Mouse (Mus musculus) left cerebral cortex, adult 18-20 months (tissue): Measurements from ENCODE around the gene Zmynd15. TPM values are rescaled to one million over a fixed set of nuclear protein-coding genes. Genes with fewer than 3 reads are reported as not detected.

Source experiments
- DNase-seq, 2 experiments: peaks; one replicate each; pipeline ENCODE4 v3.0.0; 2021 to 2022; ENCODE audit warnings: low spot score in 2 of 2, mixed read lengths in 1 of 2
- microRNA-seq, 2 experiments: library from miRNA; unstranded; fragments of <30 nt; microRNA quantifications; one replicate each; pipeline ENCODE4 v1.2.0; 2021
- total RNA-seq, 2 experiments: library from RNA; stranded (reverse); gene quantifications; 2 replicates each; pipeline ENCODE4 v1.2.3; 2021

Zmynd15 gene
- total RNA-seq, 2 experiments from 2014 or later: 0.23 to 1.4 TPM

GRCm38 (mm10) chr11:70502018-70502417 lies 42.8 kb downstream of the Zmynd15 start:
- no peak for DNase-seq

DNA sequence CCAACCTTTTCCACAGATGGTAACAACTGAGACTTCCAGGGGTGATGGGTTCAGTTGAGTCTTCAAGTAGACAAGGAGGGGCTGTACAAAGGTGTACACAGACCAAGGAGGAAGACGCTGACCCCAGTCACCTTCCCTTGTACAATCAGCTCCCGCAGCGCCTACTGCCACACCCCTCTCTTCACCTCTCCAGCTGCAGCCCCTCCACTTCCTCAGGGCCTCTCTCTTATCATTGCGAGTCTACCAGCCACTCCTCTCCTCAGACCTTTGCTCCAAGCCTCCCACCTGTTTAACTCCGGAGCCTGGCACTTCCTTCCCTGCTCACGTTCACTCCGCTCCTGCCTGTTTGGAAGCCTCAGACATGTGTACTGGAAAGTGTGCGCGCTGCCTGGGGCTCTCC lies 45.7 kb downstream of the Zmynd15 start, which contains the start of gene Tm4sf5:
Tm4sf5 (plus strand) TSS at position 275 of the 400 bp plus-strand sequence.
- no peak for DNase-seq

GRCm38 (mm10) chr11:70506385-70506784 lies 47.2 kb downstream of the Zmynd15 start:
- peak; percentile 35 to 38 for DNase-seq

DNA sequence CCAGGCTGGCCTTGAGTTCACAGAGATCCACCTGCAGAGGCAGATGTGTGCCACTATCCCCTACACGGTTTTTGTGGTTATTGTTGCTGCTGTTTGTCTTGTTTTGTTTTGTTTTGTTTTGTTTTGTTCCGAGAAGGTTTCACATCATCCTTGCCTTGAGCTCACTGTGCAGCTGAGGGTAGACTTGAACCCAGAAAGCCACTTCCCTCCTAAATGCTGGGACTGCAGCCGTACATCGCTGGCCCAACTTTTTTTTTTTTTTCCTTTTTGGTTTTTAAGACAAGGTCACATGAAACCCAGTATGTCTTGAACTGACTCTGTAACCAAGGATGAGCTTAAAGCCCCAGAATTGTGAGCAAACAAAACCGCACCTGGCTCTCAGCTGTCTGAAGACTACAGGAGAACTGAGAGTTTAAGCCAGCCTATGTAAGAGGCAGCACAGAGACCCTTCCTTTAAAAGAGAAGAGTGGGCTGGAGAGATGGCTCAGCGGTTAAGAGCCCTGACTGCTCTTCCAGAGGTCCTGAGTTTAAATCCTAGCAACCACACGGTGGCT lies 47.8 kb downstream of the Zmynd15 start:
- no peak for DNase-seq

GRCm38 (mm10) chr11:70509753-70510564 lies 50.7 kb downstream of the Zmynd15 start:
- DNase-seq: peak; percentile 33 to 46

- DNase-seq: no peak
These were observed 52.0 kb downstream of the Zmynd15 start for GRCm38 (mm10) chr11:70511242-70511641.

- no peak for DNase-seq
These were observed 52.6 kb downstream of the Zmynd15 start for GRCm38 (mm10) chr11:70511825-70512224.

DNA sequence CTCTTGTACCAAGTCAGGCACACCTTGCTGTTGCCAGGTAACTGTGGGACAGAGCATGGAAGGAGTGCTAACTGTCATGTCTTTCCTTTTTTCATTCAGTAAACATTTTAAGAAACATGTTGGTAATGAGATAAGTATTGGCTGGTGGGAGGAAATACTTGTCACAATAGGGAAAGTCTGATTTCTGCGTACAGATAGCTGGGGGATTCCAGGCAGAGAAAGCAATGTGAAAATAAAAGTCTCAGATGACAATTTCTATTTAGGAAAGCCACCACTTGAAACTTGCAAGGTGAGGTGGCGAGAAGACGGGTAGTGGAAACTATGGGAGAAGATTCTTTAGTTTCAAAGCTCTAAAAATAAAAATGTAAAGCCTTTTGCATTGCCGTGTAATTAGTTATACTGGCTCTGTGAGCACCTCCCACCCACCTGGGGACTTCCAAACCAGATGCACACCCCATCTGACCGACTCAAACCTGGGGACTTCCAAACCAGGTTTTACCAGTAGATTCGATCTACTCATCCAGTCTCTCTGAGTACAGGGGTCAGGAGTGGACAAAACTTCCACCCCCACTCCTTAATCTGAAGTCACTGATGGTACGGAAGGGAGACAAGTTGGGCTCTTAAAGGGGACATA lies 53.6 kb downstream of the Zmynd15 start:
- no peak for DNase-seq

- no peak for DNase-seq
These were observed 54.3 kb downstream of the Zmynd15 start for GRCm38 (mm10) chr11:70513520-70513919.

DNA sequence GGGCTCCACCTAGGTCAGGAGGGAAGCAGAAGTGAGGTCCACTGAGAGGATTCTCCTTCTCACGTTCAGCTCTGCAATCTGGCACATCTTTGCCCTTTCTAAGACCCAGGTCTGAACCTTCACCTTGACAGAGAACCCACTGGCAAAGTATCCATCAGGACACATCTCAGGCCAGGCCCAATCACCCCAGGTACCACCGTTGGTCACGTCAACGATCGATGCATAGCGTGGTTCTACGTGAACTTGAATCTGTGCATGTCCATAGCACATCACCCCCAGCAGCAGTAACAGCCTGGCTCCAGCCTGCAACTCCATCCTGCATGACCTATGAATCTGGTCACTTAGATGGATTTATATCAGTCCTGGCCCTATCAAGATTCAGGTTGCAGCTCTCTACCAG lies 55.1 kb downstream of the Zmynd15 start, which contains the start of gene Vmo1:
Vmo1 (minus strand) TSS at position 329 of the 400 bp plus-strand sequence.
- no peak for DNase-seq

Small RNA genes within 50 kb of the gene (microRNA-seq; reads per million reads assigned to microRNA genes)
- 2.1 to 4.7 reads per million in 2 experiments for gene Mir7115

Other genes with a start within 250 kb of the Zmynd15 start
- 10 to 100 TPM; 34.2 to 35.5 TPM for gene Slc16a11, start 246.7 kb upstream of the Zmynd15 start, total RNA-seq
- gene Slc16a13, start 238.4 kb upstream of the Zmynd15 start, total RNA-seq: 1 to 10 TPM; 5.2 to 8.0 TPM
- 1 to 10 TPM; 1.2 to 3.2 TPM for gene Bcl6b, start 229.6 kb upstream of the Zmynd15 start, total RNA-seq
- 10 to 100 TPM; 44.6 to 47.2 TPM for gene 0610010K14Rik, start 221.5 kb upstream of the Zmynd15 start, total RNA-seq
- 1 to 10 TPM; 3.0 to 4.8 TPM for gene Gm21988, start 219.6 kb upstream of the Zmynd15 start, total RNA-seq
- 100 to 1,000 TPM; 269 to 280 TPM for gene Rnasek, start 219.6 kb upstream of the Zmynd15 start, total RNA-seq
- under 1 TPM; 0.44 to 0.47 TPM for gene Alox12, start 204.1 kb upstream of the Zmynd15 start, total RNA-seq
- under 1 TPM; 0.19 to 0.40 TPM for gene Alox12e, start 136.8 kb upstream of the Zmynd15 start, total RNA-seq
- gene Alox15, start 107.4 kb upstream of the Zmynd15 start, total RNA-seq: not detected
- gene Pelp1, start 49.4 kb upstream of the Zmynd15 start, total RNA-seq: 10 to 100 TPM; 33.1 to 34.6 TPM
- gene Arrb2, start 26.8 kb upstream of the Zmynd15 start, total RNA-seq: 10 to 100 TPM; 68.1 to 76.7 TPM
- 10 to 100 TPM; 13.9 to 15.4 TPM for gene Med11, start 7.5 kb upstream of the Zmynd15 start, total RNA-seq
- gene Cxcl16, start 551 bp downstream of the Zmynd15 start, total RNA-seq: 1 to 10 TPM in 1 of 2 experiments, under 1 TPM in 1; 0.42 to 1.4 TPM
- under 1 TPM in 1 of 2 experiments, not detected in 1; 0.37 TPM for gene Tm4sf5, start 45.8 kb downstream of the Zmynd15 start, total RNA-seq
- not detected for gene Vmo1, start 55.2 kb downstream of the Zmynd15 start, total RNA-seq
- not detected for gene Gltpd2, start 59.8 kb downstream of the Zmynd15 start, total RNA-seq
- 100 to 1,000 TPM; 184 to 189 TPM for gene Psmb6, start 65.9 kb downstream of the Zmynd15 start, total RNA-seq
- gene Gm40193, start 73.5 kb downstream of the Zmynd15 start, total RNA-seq: not detected
- gene Pld2, start 80.6 kb downstream of the Zmynd15 start, total RNA-seq: 10 to 100 TPM; 13.3 to 15.8 TPM
- gene Mink1, start 103.4 kb downstream of the Zmynd15 start, total RNA-seq: 100 to 1,000 TPM; 396 to 435 TPM
- under 1 TPM in 1 of 2 experiments, not detected in 1; 0.65 TPM for gene 4930544D05Rik, start 156.4 kb downstream of the Zmynd15 start, total RNA-seq
- under 1 TPM in 1 of 2 experiments, not detected in 1; 0.63 TPM for gene Chrne, start 159.8 kb downstream of the Zmynd15 start, total RNA-seq
- not detected for gene Gp1ba, start 179.7 kb downstream of the Zmynd15 start, total RNA-seq
- gene Rnf167, start 187.8 kb downstream of the Zmynd15 start, total RNA-seq: 10 to 100 TPM; 86.4 to 90.1 TPM
- 100 to 1,000 TPM; 120 to 124 TPM for gene Slc25a11, start 188.0 kb downstream of the Zmynd15 start, total RNA-seq
- 100 to 1,000 TPM; 224 to 231 TPM for gene Pfn1, start 195.2 kb downstream of the Zmynd15 start, total RNA-seq
- gene Eno3, start 197.8 kb downstream of the Zmynd15 start, total RNA-seq: 1 to 10 TPM; 7.3 to 8.8 TPM
- 10 to 100 TPM; 47.5 to 52.8 TPM for gene Spag7, start 210.0 kb downstream of the Zmynd15 start, total RNA-seq
- 100 to 1,000 TPM; 217 to 224 TPM for gene Camta2, start 228.7 kb downstream of the Zmynd15 start, total RNA-seq
- 1 to 10 TPM; 1.8 to 2.2 TPM for gene Inca1, start 240.7 kb downstream of the Zmynd15 start, total RNA-seq
- gene Kif1c, start 241.1 kb downstream of the Zmynd15 start, total RNA-seq: 10 to 100 TPM; 54.8 to 57.7 TPM